Mouse (Mus musculus): ENCODE measurements around the gene Camk2n1. TPM values are rescaled to one million over a fixed set of nuclear protein-coding genes. Genes with fewer than 3 reads are reported as not detected.

Gene Camk2n1
- total and polyA plus RNA-seq, 3 experiments: 0.10 TPM; not detected in 2

DNA sequence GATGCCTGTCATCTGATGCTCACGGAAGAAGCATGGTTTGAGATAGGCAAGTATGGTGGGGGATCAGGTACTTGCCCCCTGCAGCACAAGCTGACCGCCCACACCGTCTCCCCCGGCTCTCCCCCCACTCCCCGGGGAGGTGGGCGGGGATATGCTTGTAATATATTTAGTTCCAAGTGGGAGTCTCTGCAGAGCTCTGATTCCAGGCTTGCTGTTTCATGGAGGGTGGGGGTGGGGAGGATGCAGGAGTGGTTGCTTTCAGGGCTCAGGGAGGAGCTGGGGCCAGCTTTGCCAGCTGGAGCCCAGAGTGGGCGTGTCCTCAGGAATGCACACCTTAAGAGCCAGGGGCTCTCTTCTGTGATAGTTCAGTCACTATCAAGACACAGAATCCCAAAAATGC, 15.0 kb downstream of the Camk2n1 start:
- Histone ChIP-seq H3K79me2 (ENCODE audit: control insufficient read depth, insufficient read depth, low read length, poor library complexity) (no peaks in the 10 kb centered on the region), H3K4me1 (ENCODE audit: control insufficient read depth in 1 of 2, insufficient read depth in 2 of 2, low read length in 2 of 2) (no peaks in the 10 kb centered on the region), H3K27ac (ENCODE audit: control insufficient read depth, low read depth, low read length) (no peak overlapping the region), H3K4me3 (ENCODE audit: control insufficient read depth in 1 of 2, insufficient read depth in 1 of 2, low read depth in 2 of 2, low read length in 2 of 2) (no peak overlapping the region), H3K9me3 (replicated peaks; ENCODE audit: insufficient read depth, low read length) (no peaks in the 10 kb centered on the region), H3K36me3 (ENCODE audit: control insufficient read depth in 1 of 2, insufficient read depth in 2 of 2, low read length in 2 of 2) (no peaks in the 10 kb centered on the region), H3K9ac (ENCODE audit: control insufficient read depth, low read depth, low read length, poor library complexity, severe bottlenecking) (no peak overlapping the region), H3K27me3 (ENCODE audit: control insufficient read depth in 1 of 2, insufficient read depth in 2 of 2, low read length in 2 of 2) (no peaks in the 10 kb centered on the region)
- DNase-seq (ENCODE audit: low read depth, low spot score): no peak
- TF ChIP-seq ETS1 (IDR thresholded peaks at IDR 0.05; ENCODE audit: low read depth, low read length): no peak
- no peak for TF ChIP-seq MAFK (IDR thresholded peaks at IDR 0.05; ENCODE audit: borderline replicate concordance, low read depth, low read length)
- TF ChIP-seq RCOR1 (IDR thresholded peaks at IDR 0.05; ENCODE audit: low read depth, low read length): no peak
- no peak for TF ChIP-seq BHLHE40 (IDR thresholded peaks at IDR 0.05; ENCODE audit: borderline replicate concordance, low read depth, low read length)
- no peak for TF ChIP-seq ZNF384 (IDR thresholded peaks at IDR 0.05; ENCODE audit: low read depth, low read length)
- no peak for TF ChIP-seq TAL1 (IDR thresholded peaks at IDR 0.05; ENCODE audit: low read length)
- no peak for TF ChIP-seq MAZ (IDR thresholded peaks at IDR 0.05; ENCODE audit: low read depth, low read length)
- no peak for TF ChIP-seq UBTF (IDR thresholded peaks at IDR 0.05; ENCODE audit: borderline replicate concordance, insufficient read depth, low read depth, low read length)
- TF ChIP-seq SIN3A (IDR thresholded peaks at IDR 0.05; ENCODE audit: low read length): no peak
- no peak for TF ChIP-seq CTCF (IDR thresholded peaks at IDR 0.05 in 2 of 3, conservative IDR thresholded peaks at IDR 0.05 in 1 of 3; ENCODE audit: control insufficient read depth in 1 of 3, insufficient read depth in 1 of 3, low read depth in 2 of 3, low read length in 3 of 3, poor library complexity in 1 of 3, severe bottlenecking in 1 of 3)
- TF ChIP-seq CHD2 (IDR thresholded peaks at IDR 0.05; ENCODE audit: low read length): no peak
- no peak for TF ChIP-seq MAX (IDR thresholded peaks at IDR 0.05; ENCODE audit: low read length)
- TF ChIP-seq TCF12 (IDR thresholded peaks at IDR 0.05; ENCODE audit: low read depth, low read length): no peak
- no peak for TF ChIP-seq NELFE (IDR thresholded peaks at IDR 0.05; ENCODE audit: low read depth, low read length)
- TF ChIP-seq TBP (IDR thresholded peaks at IDR 0.05; ENCODE audit: low read depth, low read length): no peak
- TF ChIP-seq ZC3H11A (IDR thresholded peaks at IDR 0.05; ENCODE audit: low read depth, low read length): no peak
- TF ChIP-seq ELF1 (IDR thresholded peaks at IDR 0.05; ENCODE audit: low read depth, low read length): no peak
- no peak for TF ChIP-seq ZMIZ1 (IDR thresholded peaks at IDR 0.05; ENCODE audit: low read depth, low read length)
- TF ChIP-seq GATA1 (IDR thresholded peaks at IDR 0.05; ENCODE audit: low read depth, low read length): no peak
- no peak for TF ChIP-seq KAT2A (conservative IDR thresholded peaks at IDR 0.05; ENCODE audit: low read depth, low read length)

DNA sequence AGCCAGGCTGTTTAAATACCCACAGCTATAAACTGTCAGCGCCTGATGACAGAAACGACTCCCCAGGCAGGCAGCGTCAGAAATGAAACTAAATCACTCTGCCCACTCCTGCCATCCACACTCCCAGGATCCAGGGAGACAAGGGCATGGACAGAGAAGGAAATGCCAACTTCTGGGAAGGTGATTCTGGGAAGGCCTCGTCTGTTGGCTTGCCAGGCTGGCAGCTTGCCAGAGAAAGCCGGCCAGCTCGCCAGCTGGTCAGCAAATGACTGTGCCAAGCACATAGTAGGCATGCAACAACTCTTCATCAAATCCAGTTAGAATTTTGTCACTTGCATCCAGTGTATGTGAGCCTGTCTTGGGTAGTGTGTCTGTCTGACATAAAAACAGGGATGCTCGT, 17.1 kb downstream of the Camk2n1 start:
- DNase-seq (ENCODE audit: low read depth, low spot score): no peak
- Histone ChIP-seq H3K9ac (ENCODE audit: control insufficient read depth, low read depth, low read length, poor library complexity, severe bottlenecking) (no peak overlapping the region), H3K4me1 (ENCODE audit: control insufficient read depth in 1 of 2, insufficient read depth in 2 of 2, low read length in 2 of 2) (no peaks in the 10 kb centered on the region), H3K27me3 (ENCODE audit: control insufficient read depth in 1 of 2, insufficient read depth in 2 of 2, low read length in 2 of 2) (no peaks in the 10 kb centered on the region), H3K36me3 (ENCODE audit: control insufficient read depth in 1 of 2, insufficient read depth in 2 of 2, low read length in 2 of 2) (no peaks in the 10 kb centered on the region), H3K79me2 (ENCODE audit: control insufficient read depth, insufficient read depth, low read length, poor library complexity) (no peaks in the 10 kb centered on the region), H3K9me3 (replicated peaks; ENCODE audit: insufficient read depth, low read length) (no peaks in the 10 kb centered on the region), H3K27ac (ENCODE audit: control insufficient read depth, low read depth, low read length) (no peak overlapping the region), H3K4me3 (ENCODE audit: control insufficient read depth in 1 of 2, insufficient read depth in 1 of 2, low read depth in 2 of 2, low read length in 2 of 2) (no peak overlapping the region)
- TF ChIP-seq ELF1 (IDR thresholded peaks at IDR 0.05; ENCODE audit: low read depth, low read length) (no peak), UBTF (IDR thresholded peaks at IDR 0.05; ENCODE audit: borderline replicate concordance, insufficient read depth, low read depth, low read length) (no peak), CHD1 (IDR thresholded peaks at IDR 0.05; ENCODE audit: low read depth, low read length) (no peak), CHD2 (IDR thresholded peaks at IDR 0.05; ENCODE audit: low read length) (no peak), GATA1 (IDR thresholded peaks at IDR 0.05; ENCODE audit: low read depth, low read length) (no peak), USF2 (IDR thresholded peaks at IDR 0.05; ENCODE audit: borderline replicate concordance in 1 of 2, insufficient read depth in 1 of 2, low read depth in 1 of 2, low read length in 2 of 2) (no peak), KAT2A (conservative IDR thresholded peaks at IDR 0.05; ENCODE audit: low read depth, low read length) (no peak)
